ENCODE assay signal across 11 mouse cellular contexts in genomic region chr8:82973331-82973730, GRCm38 (mm10).
DNase-seq lines count a peak whose midpoint lies in the region; ATAC-seq and TF ChIP-seq lines count a peak whose summit lies in the region.
"Had no signal": no experiment of that assay in that cellular context is flagged by ENCODE, and none has a peak within 500 bp of the region (broad histone marks: within the 10 kb centered on the region; RNA-seq: fewer than 3 reads in every experiment).

No protein-coding gene starts in this region.

- TF ChIP-seq CTCF in lung, embryonic 14.5 days (IDR thresholded peaks at IDR 0.05; ENCODE audit: low read depth), result no peak
- TF ChIP-seq CTCF in forebrain, postnatal 0 days (IDR thresholded peaks at IDR 0.05; ENCODE audit: low read depth), result no peak

- H3K9me3 ChIP-seq in lung, embryonic 14.5 days (ENCODE audit: low read depth, low read length), result no peaks in the 10 kb centered on the region
- H3K9me3 ChIP-seq in forebrain, postnatal 0 days (ENCODE audit: low read length), result no peaks in the 10 kb centered on the region
- no peaks in the 10 kb centered on the region for H3K9me3 ChIP-seq in midbrain, embryonic 14.5 days (ENCODE audit: control insufficient read depth, low read length)

- no peak overlapping the region for H3K9ac ChIP-seq in lung, embryonic 14.5 days
- H3K9ac ChIP-seq in forebrain, postnatal 0 days, result no peak overlapping the region
- no peak overlapping the region for H3K9ac ChIP-seq in midbrain, embryonic 14.5 days (replicated peaks; ENCODE audit: low read length)

- H3K27ac ChIP-seq in lung, embryonic 14.5 days (ENCODE audit: low read depth), result peak overlapping the region; percentile 12; the same call in 1 of the 2 replicates
- 0 out of 2 replicates have a peak overlapping the region, but pooled peaks have one; percentile 50 for H3K27ac ChIP-seq in forebrain, postnatal 0 days (ENCODE audit: low read depth, low read length)
- 0 out of 2 replicates have a peak overlapping the region, but pooled peaks have one; percentile 1 for H3K27ac ChIP-seq in midbrain, embryonic 14.5 days (replicated peaks; ENCODE audit: low read depth, low read length)

- no peaks in the 10 kb centered on the region for H3K36me3 ChIP-seq in lung, embryonic 14.5 days (ENCODE audit: insufficient read depth)
- H3K36me3 ChIP-seq in forebrain, postnatal 0 days (ENCODE audit: insufficient read depth), result no peaks in the 10 kb centered on the region
- H3K36me3 ChIP-seq in midbrain, embryonic 14.5 days (ENCODE audit: control insufficient read depth, insufficient read depth, low read length), result no peaks in the 10 kb centered on the region

- H3K4me2 ChIP-seq in lung, embryonic 14.5 days, result no peak overlapping the region
- H3K4me2 ChIP-seq in forebrain, postnatal 0 days (ENCODE audit: low read depth), result no peak overlapping the region
- H3K4me2 ChIP-seq in midbrain, embryonic 14.5 days (ENCODE audit: low read length), result no peak overlapping the region

- no peak overlapping the region for H3K4me3 ChIP-seq in lung, embryonic 14.5 days (ENCODE audit: low read depth, low read length)
- H3K4me3 ChIP-seq in forebrain, postnatal 0 days (ENCODE audit: low read depth, low read length), result no peak overlapping the region
- H3K4me3 ChIP-seq in midbrain, embryonic 14.5 days (replicated peaks; ENCODE audit: low read depth, low read length), result no peak overlapping the region
- H3K4me3 ChIP-seq: erythroblast, embryonic 14.5 days; myocyte had no signal

- H3K27me3 ChIP-seq in lung, embryonic 14.5 days (ENCODE audit: insufficient read depth, low read length), result no peaks in the 10 kb centered on the region
- H3K27me3 ChIP-seq in forebrain, postnatal 0 days (ENCODE audit: insufficient read depth, low read length), result no peaks in the 10 kb centered on the region
- no peaks in the 10 kb centered on the region for H3K27me3 ChIP-seq in midbrain, embryonic 14.5 days (ENCODE audit: control insufficient read depth, insufficient read depth, low read length)

- peaks cover 2% of the 10 kb centered on the region for H3K4me1 ChIP-seq in lung, embryonic 14.5 days (ENCODE audit: insufficient read depth)
- peaks cover 6% of the 10 kb centered on the region; the same call in 1 of the 2 replicates for H3K4me1 ChIP-seq in forebrain, postnatal 0 days (ENCODE audit: insufficient read depth)
- H3K4me1 ChIP-seq in midbrain, embryonic 14.5 days (ENCODE audit: control insufficient read depth, insufficient read depth, low read length), result peaks cover 12% of the 10 kb centered on the region

- DNase-seq in frontal cortex, postnatal 25 days (ENCODE audit: low spot score in 2 of 2), result no peak
- DNase-seq in lung, embryonic 14.5 days, result peak; percentile 77
- no peak for DNase-seq in lung, postnatal 36 days
- DNase-seq in forebrain, postnatal 0 days, result peak; percentile 59
- peak; percentile 62 for DNase-seq in midbrain, embryonic 14.5 days
- DNase-seq in adrenal gland, postnatal 10 days, result no peak
- DNase-seq in thymus, adult 18-20 months, result no peak
- DNase-seq: liver had no signal

- ATAC-seq in frontal cortex, adult (ENCODE audit: low TSS enrichment), result peak; percentile 76
- peak; percentile 82; the same call in 1 of the 2 replicates for ATAC-seq in lung, embryonic 14.5 days (ENCODE audit: insufficient read depth)
- peak; percentile 92 for ATAC-seq in forebrain, postnatal 0 days
- peak; percentile 74; the same call in 1 of the 2 replicates for ATAC-seq in midbrain, embryonic 14.5 days (ENCODE audit: low FRiP score, low TSS enrichment)

- 26% methylated on average over 4 of the region's 4 CpGs for WGBS in lung, embryonic 14.5 days
- 33% methylated on average over 4 of the region's 4 CpGs for WGBS in forebrain, postnatal 0 days
- WGBS in midbrain, embryonic 14.5 days, result 36% methylated on average over 4 of the region's 4 CpGs

Comparison
In these comparisons a context has a peak if more than half of its experiments do, and no peak if none do; other contexts are left out.
1. DNase-seq: peak in lung, embryonic 14.5 days (single experiment), forebrain, postnatal 0 days (single experiment) and midbrain, embryonic 14.5 days (single experiment); none in frontal cortex, postnatal 25 days (0 of 2), lung, postnatal 36 days (single experiment), adrenal gland, postnatal 10 days (single experiment) and thymus, adult 18-20 months (0 of 2).
2. Peak in every context shown above with its lines, with median percentiles within 50 percentile points of each other: ATAC-seq and H3K27ac ChIP-seq.